Mouse (Mus musculus): Measurements from ENCODE around the gene Prl8a9.

DNA sequence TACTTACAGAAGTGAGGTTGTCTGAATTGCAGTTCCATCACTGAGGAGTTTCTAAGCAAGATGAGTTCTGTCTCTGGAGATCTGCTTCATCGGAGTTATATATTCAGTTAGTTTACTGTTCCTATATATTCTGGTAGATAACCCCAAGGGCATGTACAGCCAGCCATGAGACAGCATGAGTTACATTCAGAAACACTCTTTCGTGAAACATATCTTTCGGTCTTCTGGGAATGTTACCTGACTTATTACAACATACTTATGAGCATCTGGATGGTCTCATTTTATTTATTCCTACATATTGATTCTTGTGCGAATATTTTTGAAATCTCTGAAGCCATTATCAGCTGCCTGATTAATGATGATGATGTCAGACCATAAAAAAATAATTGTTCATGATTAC is 51.3 kb downstream of the Prl8a9 start, which contains the start of gene Prl8a8:
- TF ChIP-seq EP300 (optimal IDR thresholded peaks at IDR 0.05): no peak
- no peak for TF ChIP-seq CTCF (IDR thresholded peaks at IDR 0.05; ENCODE audit: low read depth)

Data from stomach, postnatal 0 days (tissue).